Mouse (Mus musculus) heart, embryonic 10.5 days (tissue): ENCODE data around the gene Zar1. TPM values are rescaled to one million over a fixed set of nuclear protein-coding genes. Genes with fewer than 3 reads are reported as not detected.

Experiments
- DNase-seq: peaks from one replicate; pipeline ENCODE4 v3.0.0-alpha.2; 2017; ENCODE audit warnings: low spot score
- H3K27ac ChIP-seq: fragments of 300-500 bp; sonication (generic); 2 replicates; pipeline ENCODE4 v1.5.1; 2016; ENCODE audit warnings: mild to moderate bottlenecking
- H3K27me3 ChIP-seq: fragments of 300-500 bp; sonication (generic); 2 replicates; pipeline ENCODE4 v1.6.1; 2016; ENCODE audit warnings: mild to moderate bottlenecking; ENCODE audit not compliant: poor library complexity, insufficient read depth, severe bottlenecking
- H3K36me3 ChIP-seq: fragments of 300-500 bp; sonication (generic); 2 replicates; pipeline ENCODE4 v1.6.1; 2016; ENCODE audit warnings: mild to moderate bottlenecking, moderate library complexity
- H3K4me1 ChIP-seq: fragments of 300-500 bp; sonication (generic); 2 replicates; pipeline ENCODE4 v1.6.1; 2016; ENCODE audit warnings: mild to moderate bottlenecking
- H3K4me3 ChIP-seq: fragments of 300-500 bp; sonication (generic); 2 replicates; pipeline ENCODE4 v1.5.1; 2016; ENCODE audit warnings: mild to moderate bottlenecking, moderate library complexity
- H3K9me3 ChIP-seq: fragments of 300-500 bp; sonication (generic); 2 replicates; pipeline ENCODE4 v1.6.1; 2016; ENCODE audit warnings: mild to moderate bottlenecking, moderate library complexity
- WGBS: fragments of 180-500 bp; shearing (Covaris S2); methylation state at CpG from one replicate; pipeline ENCODE4 v1.1.7; 2016; 5-methylcytosine and 5-hydroxymethylcytosine counted together
- polyA plus RNA-seq: library from polyadenylated mRNA; unstranded; fragments of >200 nt; fragmentation: Nextera tagmentation; extraction: Ambion mirVana; gene quantifications from 2 replicates; pipeline ENCODE4 v1.2.1, GENCODE M21; 2016

Zar1 gene
- polyA plus RNA-seq, 1 experiment from 2014 or later, result 1.7 TPM

DNA sequence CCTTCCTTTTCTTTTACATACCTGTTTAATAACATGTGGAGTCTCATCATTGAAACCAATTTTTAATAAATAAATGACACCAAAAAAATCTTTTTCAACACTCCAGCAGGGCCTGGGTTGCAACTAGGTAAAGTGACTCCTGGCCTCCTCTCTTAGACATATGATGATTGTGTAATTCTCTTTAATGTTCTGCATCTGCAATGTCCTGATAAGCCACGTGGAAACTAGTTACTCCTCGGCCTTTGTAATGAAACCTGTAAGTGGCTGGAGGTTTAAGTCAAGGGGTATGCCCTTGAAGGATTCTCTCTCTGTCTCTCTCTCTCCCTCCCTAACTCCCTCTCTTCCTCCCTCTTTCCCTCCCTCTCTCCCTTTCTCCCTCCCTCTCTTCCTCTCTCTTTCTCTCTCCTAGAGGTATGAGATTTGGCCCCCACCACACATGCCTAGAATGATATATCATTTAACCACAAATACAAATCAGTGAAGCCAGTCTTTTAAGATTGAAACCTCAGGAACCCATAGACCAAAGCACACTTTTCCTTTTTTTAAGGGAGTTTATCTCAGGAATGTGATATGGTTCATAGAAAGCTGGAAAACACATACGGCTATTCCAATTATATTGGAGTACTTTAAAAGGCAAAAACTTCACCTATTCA, 20.0 kb downstream of the Zar1 start:
- Histone ChIP-seq H3K27ac (no peak overlapping the region), H3K9me3 (no peaks in the 10 kb centered on the region), H3K4me3 (no peak overlapping the region), H3K4me1 (0 out of 2 replicates have a peak, but pooled peaks cover 9% of the 10 kb centered on the region), H3K27me3 (no peaks in the 10 kb centered on the region), H3K36me3 (no peaks in the 10 kb centered on the region; the same call in 1 of the 2 replicates)
- WGBS, result 60% methylated on average over 3 of the region's 3 CpGs
- DNase-seq, result no peak

DNA sequence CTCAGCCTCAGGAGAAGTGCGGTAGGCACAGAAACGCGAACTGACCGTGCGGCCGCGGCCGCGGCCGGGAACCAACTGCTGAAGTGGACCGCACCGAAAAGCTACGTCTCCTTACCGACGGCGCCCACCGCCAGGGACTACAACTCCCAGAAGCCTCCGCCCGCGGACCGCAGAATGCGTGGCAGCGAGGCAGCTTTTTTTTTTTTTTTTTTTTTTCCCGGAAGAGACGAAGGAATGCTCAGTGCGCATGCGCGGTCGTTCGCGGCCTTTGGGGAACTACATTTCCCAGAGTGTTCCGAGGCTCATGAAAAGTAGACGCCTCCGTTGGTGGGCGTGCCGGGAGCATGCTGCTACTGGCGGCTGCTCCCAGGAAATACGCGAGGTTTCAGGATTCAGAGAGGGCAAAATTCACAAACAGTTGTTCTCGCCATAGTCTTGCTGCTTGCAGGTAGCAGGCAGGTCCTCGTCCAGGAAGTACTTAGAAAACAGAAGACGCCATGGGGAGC, 21.5 kb downstream of the Zar1 start, which contains the start of gene Nfxl1:
Gene Nfxl1 (minus strand): TSS at position 141 of the 506 bp plus-strand sequence.
- H3K4me1 ChIP-seq, result 0 out of 2 replicates have a peak, but pooled peaks cover 9% of the 10 kb centered on the region
- peak; percentile 98 for DNase-seq
- H3K27ac ChIP-seq, result peak within 1 kb of the TSS; percentile 95
- under 1% methylated on average over 42 of the region's 42 CpGs for WGBS
- peaks cover 9% of the 10 kb centered on the region; the same call in 1 of the 2 replicates for H3K36me3 ChIP-seq
- H3K27me3 ChIP-seq, result no peaks in the 10 kb centered on the region
- no peaks in the 10 kb centered on the region for H3K9me3 ChIP-seq
- peak within 1 kb of the TSS; percentile 94 for H3K4me3 ChIP-seq

DNA sequence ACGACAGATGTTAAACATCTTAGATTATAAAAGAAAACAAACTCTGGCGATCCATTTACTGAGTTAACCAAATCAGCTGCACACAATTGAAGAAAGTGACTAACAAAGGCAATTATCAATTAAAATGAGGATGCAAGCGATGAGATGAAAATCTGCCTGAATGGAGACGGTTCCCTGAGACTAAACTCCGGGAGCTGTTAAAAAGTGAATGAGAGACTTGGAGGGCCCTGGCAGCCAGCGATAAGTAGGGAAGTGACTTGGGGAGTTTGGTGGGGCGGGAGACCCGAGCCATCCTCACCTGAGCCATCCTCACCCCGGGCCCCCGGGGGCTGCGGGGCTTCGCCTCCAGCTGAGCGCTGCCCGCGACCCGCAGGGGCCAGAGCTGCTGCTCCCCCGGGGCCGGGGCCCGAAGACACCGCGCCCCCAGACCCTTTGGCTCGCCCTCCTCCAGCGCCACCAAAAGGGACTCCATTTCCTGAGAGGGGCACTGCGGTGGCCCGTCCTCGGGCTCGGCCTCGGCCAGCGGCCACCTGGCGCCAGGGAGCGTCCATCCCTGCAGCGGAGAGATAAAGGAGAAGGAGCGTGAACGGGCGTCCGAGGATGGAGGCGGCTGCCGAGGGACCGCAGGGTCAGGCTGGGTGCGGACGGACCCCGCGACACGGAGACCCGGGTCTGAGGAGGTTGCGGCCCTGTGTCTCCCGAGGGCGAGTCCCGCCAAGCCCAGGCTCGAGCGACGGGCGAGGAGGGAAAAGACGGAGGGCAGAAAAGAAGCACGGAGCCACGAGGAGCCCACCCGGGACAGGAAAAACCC, 22.1 kb downstream of the Zar1 start:
- Histone ChIP-seq H3K27me3 (no peaks in the 10 kb centered on the region), H3K4me3 (peak overlapping the region; percentile 94), H3K36me3 (peaks cover 13% of the 10 kb centered on the region), H3K27ac (peak overlapping the region; percentile 95), H3K4me1 (0 out of 2 replicates have a peak, but pooled peaks cover 9% of the 10 kb centered on the region), H3K9me3 (no peaks in the 10 kb centered on the region)
- no peak for DNase-seq
- WGBS, result under 1% methylated on average over 57 of the region's 57 CpGs

DNA sequence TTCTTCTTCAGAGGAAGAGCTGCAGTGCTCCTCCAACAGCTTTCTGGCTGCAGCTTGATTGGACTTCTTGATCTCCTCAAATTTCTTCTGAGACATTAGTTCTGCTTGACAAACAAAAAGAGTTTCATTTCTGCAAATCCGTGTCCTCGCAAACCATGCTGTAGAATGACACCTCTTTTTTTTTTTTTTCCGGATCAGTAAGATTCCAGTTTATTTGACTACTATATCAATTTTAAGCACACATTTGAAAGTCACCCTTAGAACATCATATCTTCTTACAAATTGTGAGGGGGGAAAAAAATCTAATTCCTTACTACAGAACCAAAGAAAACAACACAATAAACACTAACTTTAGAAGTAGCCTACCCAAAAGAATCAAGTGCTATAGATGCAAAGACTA, 24.8 kb downstream of the Zar1 start:
- Histone ChIP-seq H3K27ac (no peak overlapping the region), H3K36me3 (peaks cover 23% of the 10 kb centered on the region), H3K9me3 (no peaks in the 10 kb centered on the region), H3K27me3 (no peaks in the 10 kb centered on the region), H3K4me3 (no peak overlapping the region), H3K4me1 (0 out of 2 replicates have a peak, but pooled peaks cover 9% of the 10 kb centered on the region)
- WGBS, result 86% methylated on average over 3 of the region's 3 CpGs
- DNase-seq, result no peak

DNA sequence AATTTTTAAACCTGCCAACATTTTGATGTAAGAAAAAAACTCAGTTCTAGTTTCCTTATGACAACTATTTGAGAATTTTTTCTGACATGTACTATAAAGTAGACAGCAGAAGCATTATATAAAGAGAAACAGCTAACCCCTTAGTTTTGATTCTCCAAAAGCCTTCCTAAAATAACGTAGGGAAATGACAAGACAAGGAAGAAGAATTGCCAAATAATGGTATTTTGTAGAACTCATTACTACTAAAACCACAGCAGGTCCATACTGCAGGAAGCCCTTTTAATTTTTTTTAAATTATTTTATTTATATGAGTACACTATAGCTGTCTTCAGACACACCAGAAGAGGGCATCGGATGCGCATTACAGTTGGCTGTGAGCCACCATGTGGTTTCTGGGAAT, 29.8 kb downstream of the Zar1 start:
- no peak overlapping the region for H3K27ac ChIP-seq
- 93% methylated on average over 3 of the region's 3 CpGs for WGBS
- H3K9me3 ChIP-seq, result no peaks in the 10 kb centered on the region
- H3K4me3 ChIP-seq, result no peak overlapping the region
- no peaks in the 10 kb centered on the region for H3K27me3 ChIP-seq
- H3K4me1 ChIP-seq, result no peaks in the 10 kb centered on the region
- peaks cover 36% of the 10 kb centered on the region for H3K36me3 ChIP-seq
- DNase-seq, result no peak

DNA sequence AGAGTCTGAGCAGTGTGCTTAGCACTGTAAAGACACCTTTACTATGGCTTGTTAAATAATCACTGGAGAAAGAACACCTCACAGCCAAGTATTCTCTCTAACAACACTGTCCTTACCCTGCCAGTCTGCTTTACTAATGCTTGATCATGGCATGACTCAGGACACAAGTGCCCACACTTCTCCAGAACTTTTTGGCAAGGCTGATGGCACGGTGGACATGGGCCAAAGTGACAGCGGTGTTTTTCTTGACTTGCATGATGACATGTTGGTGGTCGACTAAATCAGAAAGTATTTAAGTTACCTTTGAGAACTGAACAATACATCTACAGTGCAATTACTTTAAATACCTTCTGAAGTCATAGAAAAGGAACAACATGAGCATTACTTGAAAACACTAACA, 52.2 kb downstream of the Zar1 start:
- Histone ChIP-seq H3K27ac (no peak overlapping the region), H3K9me3 (no peaks in the 10 kb centered on the region), H3K4me1 (no peaks in the 10 kb centered on the region), H3K36me3 (peaks cover 51% of the 10 kb centered on the region), H3K4me3 (no peak overlapping the region), H3K27me3 (no peaks in the 10 kb centered on the region)
- 91% methylated on average over 3 of the region's 3 CpGs for WGBS
- DNase-seq, result no peak

Other genes with a start within 250 kb of the Zar1 start
- gene Corin, start 76.8 kb downstream of the Zar1 start, polyA plus RNA-seq, result 13.7 and 19.8 TPM in 2 replicates
- 14.1 and 19.7 TPM in 2 replicates for gene Nfxl1, start 21.6 kb downstream of the Zar1 start, polyA plus RNA-seq
- gene Gm5868, start 6.3 kb upstream of the Zar1 start, polyA plus RNA-seq, result 0.43 and 1.3 TPM in 2 replicates
- gene Cnga1, start 63.0 kb upstream of the Zar1 start, polyA plus RNA-seq, result not detected in 2 replicates
- 0.10 and 0.68 TPM in 2 replicates for gene Nipal1, start 66.5 kb upstream of the Zar1 start, polyA plus RNA-seq
- not detected in 2 replicates for gene Txk, start 171.5 kb upstream of the Zar1 start, polyA plus RNA-seq